Mouse (Mus musculus) thymus, adult 2 months (tissue): ENCODE data around the gene Ptpn21.

Experiments used
- CTCF ChIP-seq: fragments of 200-500 bp; IDR thresholded peaks from 2 replicates; pipeline ENCODE4 v1.5.1; 2012; ENCODE audit warnings: mild to moderate bottlenecking, control low read depth, low read length, moderate library complexity, borderline replicate concordance; ENCODE audit not compliant: control insufficient read depth, poor library complexity, insufficient read depth; ENCODE audit errors: extremely low read depth
- POLR2A ChIP-seq: fragments of 200-500 bp; IDR thresholded peaks from 2 replicates; pipeline ENCODE4 v1.6.1; 2012; ENCODE audit warnings: mild to moderate bottlenecking, low read length, control low read depth, moderate library complexity; ENCODE audit not compliant: control insufficient read depth, poor library complexity, insufficient read depth; ENCODE audit errors: extremely low read depth

- no peak for TF ChIP-seq POLR2A
- TF ChIP-seq CTCF: no peak
These were observed 66.8 kb downstream of the Ptpn21 start for GRCm38 (mm10) chr12:98670429-98670828.
